Mouse (Mus musculus): Measurements from ENCODE around the gene Slc4a5. TPM values are rescaled to one million over a fixed set of nuclear protein-coding genes. Genes with fewer than 3 reads are reported as not detected.

Slc4a5 gene
- polyA plus RNA-seq, 1 experiment from 2014 or later: 0.47 TPM

- Histone ChIP-seq H3K9ac (ENCODE audit: low read length) (no peak overlapping the region), H3K4me2 (ENCODE audit: low read depth, severe bottlenecking) (no peak overlapping the region), H3K27ac (replicated peaks; ENCODE audit: low read depth, low read length) (no peak overlapping the region), H3K4me3 (ENCODE audit: low read depth, low read length) (no peak overlapping the region), H3K27me3 (ENCODE audit: control insufficient read depth, insufficient read depth, low read length) (no peaks in the 10 kb centered on the region), H3K9me3 (ENCODE audit: control insufficient read depth, low read length) (no peaks in the 10 kb centered on the region), H3K4me1 (ENCODE audit: control insufficient read depth, insufficient read depth, low read length) (no peaks in the 10 kb centered on the region; the same call in 1 of the 2 replicates), H3K36me3 (ENCODE audit: control insufficient read depth, insufficient read depth, low read length) (peaks cover 10% of the 10 kb centered on the region)
- WGBS: 58% methylated on average over 5 of the region's 5 CpGs
- no peak for ATAC-seq (ENCODE audit: insufficient number of reproducible peaks, low FRiP score, low TSS enrichment, low read depth)
- DNase-seq (ENCODE audit: low spot score): no peak
These were observed 82.6 kb downstream of the Slc4a5 start for GRCm38 (mm10) chr6:83302264-83302663.

DNA sequence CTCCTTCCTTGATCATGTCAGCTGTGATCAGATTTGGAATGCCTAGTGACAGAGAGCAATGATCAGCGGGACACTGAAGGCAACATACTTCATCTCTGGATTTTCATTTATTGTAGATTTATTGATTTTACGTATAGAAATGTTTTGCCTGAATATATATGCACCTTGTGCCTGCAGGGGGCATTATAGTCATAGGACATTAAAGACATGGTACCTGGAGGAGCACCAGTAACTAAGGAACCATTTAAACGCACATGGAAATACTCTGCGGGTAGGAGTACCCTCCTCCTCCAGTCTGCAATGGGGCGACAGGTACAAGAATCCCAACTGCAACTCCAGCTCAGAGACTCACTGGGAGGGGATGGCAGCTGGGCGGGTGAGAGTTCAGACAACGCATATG is 89.4 kb downstream of the Slc4a5 start:
- no peaks in the 10 kb centered on the region for H3K4me1 ChIP-seq (ENCODE audit: control insufficient read depth, insufficient read depth, low read length)
- peaks cover 26% of the 10 kb centered on the region for H3K36me3 ChIP-seq (ENCODE audit: control insufficient read depth, insufficient read depth, low read length)
- H3K27ac ChIP-seq (replicated peaks; ENCODE audit: low read depth, low read length): no peak overlapping the region
- no peaks in the 10 kb centered on the region for H3K27me3 ChIP-seq (ENCODE audit: control insufficient read depth, insufficient read depth, low read length)
- no peak for ATAC-seq (ENCODE audit: insufficient number of reproducible peaks, low FRiP score, low TSS enrichment, low read depth)
- 95% methylated on average over 7 of the region's 7 CpGs for WGBS
- H3K4me2 ChIP-seq (ENCODE audit: low read depth, severe bottlenecking): no peak overlapping the region
- no peak overlapping the region for H3K4me3 ChIP-seq (ENCODE audit: low read depth, low read length)
- no peak for DNase-seq (ENCODE audit: low spot score)
- no peaks in the 10 kb centered on the region for H3K9me3 ChIP-seq (ENCODE audit: control insufficient read depth, low read length)
- H3K9ac ChIP-seq (ENCODE audit: low read length): no peak overlapping the region

- ATAC-seq (ENCODE audit: insufficient number of reproducible peaks, low FRiP score, low TSS enrichment, low read depth) (no peak), DNase-seq (ENCODE audit: low spot score) (no peak)
- Histone ChIP-seq H3K9me3 (ENCODE audit: control insufficient read depth, low read length) (no peaks in the 10 kb centered on the region), H3K27ac (replicated peaks; ENCODE audit: low read depth, low read length) (no peak overlapping the region), H3K4me3 (ENCODE audit: low read depth, low read length) (no peak overlapping the region), H3K27me3 (ENCODE audit: control insufficient read depth, insufficient read depth, low read length) (no peaks in the 10 kb centered on the region), H3K4me1 (ENCODE audit: control insufficient read depth, insufficient read depth, low read length) (peaks cover 1% of the 10 kb centered on the region; the same call in 1 of the 2 replicates), H3K36me3 (ENCODE audit: control insufficient read depth, insufficient read depth, low read length) (peaks cover 22% of the 10 kb centered on the region), H3K9ac (ENCODE audit: low read length) (no peak overlapping the region), H3K4me2 (ENCODE audit: low read depth, severe bottlenecking) (no peak overlapping the region)
- WGBS: 96% methylated on average over 11 of the region's 11 CpGs
These were observed 91.6 kb downstream of the Slc4a5 start for GRCm38 (mm10) chr6:83311206-83311605.

DNA sequence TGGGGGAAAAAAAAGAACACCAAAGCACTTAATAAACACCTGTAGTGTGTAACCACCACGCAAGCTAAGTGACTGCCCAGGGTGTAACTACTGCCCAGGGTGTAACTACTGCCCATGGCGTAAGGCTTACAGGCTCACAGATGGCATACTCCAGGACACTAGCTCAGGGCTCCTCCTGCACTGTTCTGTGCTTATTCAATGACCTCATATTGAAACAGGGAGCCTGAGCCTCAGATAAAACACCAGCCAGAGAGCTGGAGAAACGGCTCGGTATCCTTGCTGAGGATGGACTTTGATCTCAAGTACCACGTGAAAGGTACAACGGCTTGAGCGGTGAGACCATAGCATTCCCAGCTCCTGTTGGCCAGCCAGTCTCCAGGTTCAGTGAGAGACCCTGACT is 92.4 kb downstream of the Slc4a5 start:
- H3K9ac ChIP-seq (ENCODE audit: low read length): no peak overlapping the region
- peaks cover 17% of the 10 kb centered on the region for H3K36me3 ChIP-seq (ENCODE audit: control insufficient read depth, insufficient read depth, low read length)
- H3K4me3 ChIP-seq (ENCODE audit: low read depth, low read length): no peak overlapping the region
- no peak for DNase-seq (ENCODE audit: low spot score)
- WGBS: 90% methylated on average over 7 of the region's 7 CpGs
- no peak overlapping the region for H3K27ac ChIP-seq (replicated peaks; ENCODE audit: low read depth, low read length)
- no peak for ATAC-seq (ENCODE audit: insufficient number of reproducible peaks, low FRiP score, low TSS enrichment, low read depth)
- H3K4me2 ChIP-seq (ENCODE audit: low read depth, severe bottlenecking): no peak overlapping the region
- peaks cover 3% of the 10 kb centered on the region; the same call in 1 of the 2 replicates for H3K4me1 ChIP-seq (ENCODE audit: control insufficient read depth, insufficient read depth, low read length)
- no peaks in the 10 kb centered on the region for H3K27me3 ChIP-seq (ENCODE audit: control insufficient read depth, insufficient read depth, low read length)
- no peaks in the 10 kb centered on the region for H3K9me3 ChIP-seq (ENCODE audit: control insufficient read depth, low read length)

DNA sequence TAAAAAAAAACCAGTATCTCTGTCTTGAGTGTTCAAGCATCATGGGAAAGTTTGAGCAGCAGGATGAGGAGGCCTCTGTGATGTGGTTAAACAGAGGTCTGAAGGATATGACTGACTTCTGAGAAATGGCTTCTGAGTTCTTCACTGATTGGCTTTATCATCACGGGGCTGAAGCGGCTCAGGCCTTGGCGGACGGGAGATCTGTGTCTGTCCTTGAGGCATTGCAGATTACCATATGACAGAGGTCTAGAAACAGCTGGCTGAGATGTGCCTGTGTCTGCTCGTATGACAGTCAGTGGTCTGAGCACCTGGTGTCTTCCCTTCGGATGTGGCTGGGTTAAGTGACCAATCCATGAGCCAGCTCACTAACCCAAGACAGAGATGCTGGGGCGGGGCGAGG is 92.9 kb downstream of the Slc4a5 start:
- H3K27me3 ChIP-seq (ENCODE audit: control insufficient read depth, insufficient read depth, low read length): no peaks in the 10 kb centered on the region
- H3K9me3 ChIP-seq (ENCODE audit: control insufficient read depth, low read length): no peaks in the 10 kb centered on the region
- H3K27ac ChIP-seq (replicated peaks; ENCODE audit: low read depth, low read length): no peak overlapping the region
- H3K4me2 ChIP-seq (ENCODE audit: low read depth, severe bottlenecking): no peak overlapping the region
- H3K4me3 ChIP-seq (ENCODE audit: low read depth, low read length): no peak overlapping the region
- no peak overlapping the region for H3K9ac ChIP-seq (ENCODE audit: low read length)
- H3K36me3 ChIP-seq (ENCODE audit: control insufficient read depth, insufficient read depth, low read length): peaks cover 17% of the 10 kb centered on the region
- ATAC-seq (ENCODE audit: insufficient number of reproducible peaks, low FRiP score, low TSS enrichment, low read depth) (no peak), DNase-seq (ENCODE audit: low spot score) (no peak)
- H3K4me1 ChIP-seq (ENCODE audit: control insufficient read depth, insufficient read depth, low read length): peaks cover 3% of the 10 kb centered on the region; the same call in 1 of the 2 replicates
- WGBS: 91% methylated on average over 8 of the region's 8 CpGs

DNA sequence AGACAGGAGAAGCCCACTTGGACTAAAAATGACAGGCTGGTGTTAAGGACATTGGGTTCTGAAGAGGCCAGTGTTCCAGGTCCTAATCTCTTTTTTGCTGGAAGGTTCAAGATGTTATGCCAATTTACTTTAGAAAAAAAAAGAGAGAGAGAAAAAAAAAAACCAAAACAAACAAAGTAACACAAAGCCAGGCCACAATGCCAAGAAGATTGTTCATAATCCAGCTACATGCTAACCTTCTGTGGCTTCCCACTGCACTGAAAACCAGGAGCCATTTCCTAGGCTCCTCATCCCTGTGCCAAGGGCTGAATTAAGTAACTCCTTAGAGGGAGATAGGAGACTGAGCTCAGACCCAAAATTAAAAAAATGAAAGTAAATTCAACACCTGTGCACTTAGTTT is 95.7 kb downstream of the Slc4a5 start:
- Histone ChIP-seq H3K4me1 (ENCODE audit: control insufficient read depth, insufficient read depth, low read length) (peaks cover 3% of the 10 kb centered on the region; the same call in 1 of the 2 replicates), H3K9me3 (ENCODE audit: control insufficient read depth, low read length) (no peaks in the 10 kb centered on the region), H3K4me3 (ENCODE audit: low read depth, low read length) (no peak overlapping the region), H3K4me2 (ENCODE audit: low read depth, severe bottlenecking) (no peak overlapping the region), H3K27ac (replicated peaks; ENCODE audit: low read depth, low read length) (no peak overlapping the region), H3K36me3 (ENCODE audit: control insufficient read depth, insufficient read depth, low read length) (peaks cover 9% of the 10 kb centered on the region), H3K9ac (ENCODE audit: low read length) (no peak overlapping the region), H3K27me3 (ENCODE audit: control insufficient read depth, insufficient read depth, low read length) (no peaks in the 10 kb centered on the region)
- ATAC-seq (ENCODE audit: insufficient number of reproducible peaks, low FRiP score, low TSS enrichment, low read depth) (no peak), DNase-seq (ENCODE audit: low spot score) (no peak)

DNA sequence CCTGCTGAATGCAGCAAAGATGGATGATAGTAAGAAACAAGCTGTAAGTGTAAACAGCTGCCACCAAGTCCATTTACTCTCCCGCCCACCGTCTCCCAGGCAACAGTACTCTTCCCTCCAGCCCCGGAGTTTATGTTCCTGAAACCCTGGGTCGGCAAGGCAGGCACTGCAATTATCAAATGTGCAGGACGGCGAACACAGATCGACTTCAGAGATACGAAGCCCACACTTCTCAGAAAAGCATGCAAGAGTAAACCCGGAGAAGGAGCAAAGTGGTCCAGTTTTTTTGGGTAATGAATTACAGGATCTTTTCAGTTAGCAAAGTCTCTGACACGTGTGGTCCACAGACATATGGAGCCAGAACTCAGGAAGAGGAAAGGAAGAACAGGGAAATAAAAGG is 96.4 kb downstream of the Slc4a5 start:
- peak; percentile 68 for DNase-seq (ENCODE audit: low spot score)
- Histone ChIP-seq H3K9ac (ENCODE audit: low read length) (no peak overlapping the region), H3K4me1 (ENCODE audit: control insufficient read depth, insufficient read depth, low read length) (peaks cover 3% of the 10 kb centered on the region; the same call in 1 of the 2 replicates), H3K36me3 (ENCODE audit: control insufficient read depth, insufficient read depth, low read length) (peaks cover 8% of the 10 kb centered on the region), H3K4me2 (ENCODE audit: low read depth, severe bottlenecking) (peak overlapping the region; percentile 70), H3K9me3 (ENCODE audit: control insufficient read depth, low read length) (no peaks in the 10 kb centered on the region), H3K4me3 (ENCODE audit: low read depth, low read length) (0 out of 2 replicates have a peak overlapping the region, but pooled peaks have one; percentile 19), H3K27ac (replicated peaks; ENCODE audit: low read depth, low read length) (no peak overlapping the region), H3K27me3 (ENCODE audit: control insufficient read depth, insufficient read depth, low read length) (no peaks in the 10 kb centered on the region)
- ATAC-seq (ENCODE audit: insufficient number of reproducible peaks, low FRiP score, low TSS enrichment, low read depth): no peak
- WGBS: 2% methylated on average over 10 of the region's 10 CpGs

DNA sequence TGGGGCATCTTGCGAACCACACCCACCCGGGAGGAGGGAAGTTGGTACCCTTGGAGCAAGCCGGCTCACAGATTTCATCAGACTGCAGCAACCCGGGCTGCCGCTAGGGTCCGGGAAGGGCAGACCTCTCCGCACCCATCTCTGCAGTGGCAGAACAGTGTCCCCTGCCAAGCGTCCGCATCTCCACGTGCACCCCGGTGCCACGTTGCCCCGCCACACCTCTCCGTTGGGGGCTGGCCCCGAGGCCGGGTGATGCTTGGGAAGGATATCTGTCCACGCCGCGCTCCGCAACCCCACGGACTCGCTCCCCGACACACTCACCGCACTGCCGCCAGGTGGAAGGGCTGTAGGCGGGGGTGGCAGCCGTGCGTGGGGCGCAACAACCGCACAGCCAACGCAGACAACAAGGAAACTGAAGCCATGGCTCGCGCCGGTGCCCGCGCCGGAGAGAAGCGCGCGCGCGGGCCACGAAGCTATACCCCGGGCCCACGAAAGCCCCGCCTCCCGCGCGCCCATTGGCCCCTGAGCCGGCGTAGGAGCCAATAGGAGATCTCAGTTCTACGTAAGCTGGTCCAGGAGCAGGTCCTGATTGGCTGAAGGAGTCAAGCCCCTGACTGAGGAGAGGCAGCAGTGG is 97.6 kb downstream of the Slc4a5 start:
- WGBS: under 1% methylated on average over 51 of the region's 52 CpGs
- ATAC-seq (ENCODE audit: insufficient number of reproducible peaks, low FRiP score, low TSS enrichment, low read depth) (peak; percentile 96), DNase-seq (ENCODE audit: low spot score) (peak; percentile 90)
- Histone ChIP-seq H3K4me1 (ENCODE audit: control insufficient read depth, insufficient read depth, low read length) (peaks cover 3% of the 10 kb centered on the region; the same call in 1 of the 2 replicates), H3K9me3 (ENCODE audit: control insufficient read depth, low read length) (no peaks in the 10 kb centered on the region), H3K4me3 (ENCODE audit: low read depth, low read length) (peak overlapping the region; percentile 93), H3K9ac (ENCODE audit: low read length) (peak overlapping the region; percentile 85), H3K27me3 (ENCODE audit: control insufficient read depth, insufficient read depth, low read length) (no peaks in the 10 kb centered on the region), H3K36me3 (ENCODE audit: control insufficient read depth, insufficient read depth, low read length) (peaks cover 4% of the 10 kb centered on the region), H3K27ac (replicated peaks; ENCODE audit: low read depth, low read length) (no peak overlapping the region), H3K4me2 (ENCODE audit: low read depth, severe bottlenecking) (peak overlapping the region; percentile 70)

DNA sequence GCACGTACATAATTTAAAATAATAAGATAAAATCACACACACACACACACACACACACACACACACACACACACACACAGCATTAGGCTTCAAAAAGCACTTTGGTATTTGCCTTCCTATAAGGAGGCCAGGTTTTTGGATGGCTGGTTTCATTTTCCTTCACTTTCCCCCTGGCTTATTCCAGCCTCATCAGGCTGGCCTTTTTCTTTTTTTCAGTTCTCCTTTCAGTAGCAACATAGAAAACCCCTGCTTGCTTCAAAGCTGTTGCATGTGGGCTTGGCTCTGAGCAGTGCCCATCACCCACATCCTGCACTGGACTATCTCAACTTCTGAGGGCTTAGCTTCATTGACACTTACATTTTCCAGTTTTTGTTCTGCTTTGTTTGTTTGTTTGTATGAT is 102.3 kb downstream of the Slc4a5 start:
- Histone ChIP-seq H3K4me2 (ENCODE audit: low read depth, severe bottlenecking) (no peak overlapping the region), H3K27me3 (ENCODE audit: control insufficient read depth, insufficient read depth, low read length) (no peaks in the 10 kb centered on the region), H3K36me3 (ENCODE audit: control insufficient read depth, insufficient read depth, low read length) (no peaks in the 10 kb centered on the region), H3K4me3 (ENCODE audit: low read depth, low read length) (no peak overlapping the region), H3K9ac (ENCODE audit: low read length) (no peak overlapping the region), H3K9me3 (ENCODE audit: control insufficient read depth, low read length) (no peaks in the 10 kb centered on the region), H3K4me1 (ENCODE audit: control insufficient read depth, insufficient read depth, low read length) (peaks cover 3% of the 10 kb centered on the region), H3K27ac (replicated peaks; ENCODE audit: low read depth, low read length) (no peak overlapping the region)
- WGBS: 65% methylated on average over 1 of the region's 1 CpGs
- ATAC-seq (ENCODE audit: insufficient number of reproducible peaks, low FRiP score, low TSS enrichment, low read depth) (no peak), DNase-seq (ENCODE audit: low spot score) (no peak)
